Mouse (Mus musculus) central nervous system, embryonic 18 days (tissue): Measurements from ENCODE around the gene Lmcd1. TPM values are rescaled to one million over a fixed set of nuclear protein-coding genes. Genes with fewer than 3 reads are reported as not detected.

Source experiments
- polyA plus RNA-seq: library from polyadenylated mRNA; depleted of rRNA; stranded (reverse); fragments of >200 nt; gene quantifications from 2 replicates; pipeline ENCODE4 v1.2.3, GENCODE M21; 2012; rRNA removed

Gene Lmcd1
- polyA plus RNA-seq = 4.6 and 7.0 TPM in 2 replicates

DNA sequence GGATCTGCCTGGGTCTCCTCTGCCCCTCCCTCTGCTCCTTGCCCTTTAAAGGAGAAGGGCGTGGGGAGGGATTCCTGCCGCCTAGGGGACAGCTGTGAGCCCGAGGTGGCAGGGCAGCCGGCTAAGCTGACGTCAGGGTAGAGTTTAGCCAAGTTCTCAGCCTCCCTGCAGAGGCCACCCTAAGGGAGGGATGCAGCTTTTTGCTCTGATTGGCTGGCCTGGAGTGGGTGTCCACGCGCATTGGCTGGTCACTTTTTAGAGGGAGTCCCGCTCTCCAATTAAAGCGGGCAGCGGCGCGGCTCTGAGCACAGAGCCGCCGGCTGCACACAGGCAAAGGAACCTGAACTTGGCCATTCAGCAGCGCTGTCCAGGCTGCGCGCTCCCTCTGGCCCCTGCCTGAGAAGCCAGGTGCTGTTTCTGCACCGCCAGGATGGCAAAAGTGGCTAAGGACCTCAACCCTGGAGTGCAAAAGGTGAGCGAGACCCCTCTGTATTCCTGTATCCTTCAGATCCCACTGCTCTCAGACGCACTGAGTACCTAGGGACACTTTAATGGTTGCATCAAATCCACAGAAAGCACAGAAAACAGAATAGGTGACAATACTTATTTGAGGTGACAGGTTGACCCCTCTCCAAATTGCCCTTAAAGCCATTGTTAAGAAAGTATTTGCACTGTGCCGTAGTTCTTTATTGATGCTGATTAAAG lies at the start of gene Lmcd1:
Gene Lmcd1, plus strand, starts transcription at position 258 of the 705 bp plus-strand sequence.

Other genes starting within 250 kb of the Lmcd1 start
- 0.13 and 0.67 TPM in 2 replicates for gene Ssu2, start 114.3 kb downstream of the Lmcd1 start, polyA plus RNA-seq
- gene Cav3, start 185.7 kb downstream of the Lmcd1 start, polyA plus RNA-seq = 0.06 and 7.0 TPM in 2 replicates
- 2.4 and 2.7 TPM in 2 replicates for gene Oxtr, start 216.2 kb downstream of the Lmcd1 start, polyA plus RNA-seq